Mouse (Mus musculus) embryonic facial prominence, embryonic 11.5 days (tissue): Measurements from ENCODE around the gene Ppp1r14b. TPM values are rescaled to one million over a fixed set of nuclear protein-coding genes. Genes with fewer than 3 reads are reported as not detected.
A peak's percentile ranks its signal among the peaks of the same experiment; 100 is the strongest.

Source experiments
- ATAC-seq: fragments of 200-750 bp; cut with Nextera tagmentation; replicated peaks from 2 replicates; pipeline ENCODE4 v1.8.0; 2017; ENCODE audit warnings: low read depth; ENCODE audit not compliant: insufficient number of reproducible peaks, low FRiP score, low TSS enrichment
- DNase-seq: peaks from one replicate; pipeline ENCODE4 v3.0.0-alpha.2; 2015; ENCODE audit warnings: low spot score
- H3K27ac ChIP-seq: fragments of 300-500 bp; sonication (generic); replicated peaks from 2 replicates; pipeline ENCODE4 v1.5.1; 2014; ENCODE audit warnings: mild to moderate bottlenecking, low read depth, low read length, control low read depth
- H3K27me3 ChIP-seq: fragments of 300-500 bp; sonication (generic); 2 replicates; pipeline ENCODE4 v1.6.1; 2014; ENCODE audit warnings: mild to moderate bottlenecking, low read length, moderate library complexity, mixed read lengths; ENCODE audit not compliant: control insufficient read depth, insufficient read depth
- H3K36me3 ChIP-seq: fragments of 300-500 bp; sonication (generic); replicated peaks from 2 replicates; pipeline ENCODE4 v1.6.1; 2014; ENCODE audit warnings: low read depth, mild to moderate bottlenecking, low read length, moderate library complexity, mixed read lengths; ENCODE audit not compliant: control insufficient read depth, insufficient read depth
- H3K4me1 ChIP-seq: fragments of 300-500 bp; sonication (generic); 2 replicates; pipeline ENCODE4 v1.6.1; 2014; ENCODE audit warnings: low read length, mixed read lengths; ENCODE audit not compliant: control insufficient read depth, insufficient read depth
- H3K4me2 ChIP-seq: fragments of 300-500 bp; sonication (generic); 2 replicates; pipeline ENCODE4 v1.6.1; 2014; ENCODE audit warnings: low read depth, mild to moderate bottlenecking, control low read depth, low read length, moderate library complexity
- H3K4me3 ChIP-seq: fragments of 300-500 bp; sonication (generic); 2 replicates; pipeline ENCODE4 v1.5.1; 2014; ENCODE audit warnings: low read depth, low read length, control low read depth
- H3K9ac ChIP-seq: fragments of 300-500 bp; sonication (generic); replicated peaks from 2 replicates; pipeline ENCODE4 v1.6.1; 2014; ENCODE audit warnings: mild to moderate bottlenecking, control low read depth, low read length
- H3K9me3 ChIP-seq: fragments of 300-500 bp; sonication (generic); replicated peaks from 2 replicates; pipeline ENCODE4 v1.6.1; 2016; ENCODE audit warnings: mild to moderate bottlenecking, low read length, inconsistent platforms, mixed read lengths; ENCODE audit not compliant: control insufficient read depth
- WGBS: fragments of 180-500 bp; shearing (Covaris S2); extraction: QIAGEN DNeasy Blood & Tissue Kit; methylation state at CpG from one replicate; pipeline ENCODE4 v1.1.7; 2014; 5-methylcytosine and 5-hydroxymethylcytosine counted together
- polyA plus RNA-seq: library from polyadenylated mRNA; unstranded; fragments of >200 nt; fragmentation: Nextera tagmentation; extraction: Ambion mirVana; gene quantifications from 2 replicates; pipeline ENCODE4 v1.2.1, GENCODE M21; 2014

The Ppp1r14b gene
- polyA plus RNA-seq, 1 experiment from 2014 or later: 268 TPM

- no peak for DNase-seq
- peak overlapping the region; percentile 68 for H3K4me2 ChIP-seq
- 40% methylated on average over 12 of the region's 12 CpGs for WGBS
- H3K9me3 ChIP-seq: no peaks in the 10 kb centered on the region
- peak overlapping the region; percentile 65 for H3K4me3 ChIP-seq
- H3K27me3 ChIP-seq: no peaks in the 10 kb centered on the region
- ATAC-seq: no peak
- H3K4me1 ChIP-seq: peaks cover 2% of the 10 kb centered on the region; the same call in 1 of the 2 replicates
- no peaks in the 10 kb centered on the region for H3K36me3 ChIP-seq
- H3K27ac ChIP-seq: no peak overlapping the region
- peak overlapping the region; percentile 77 for H3K9ac ChIP-seq
Measured at GRCm38 (mm10) chr19:6973581-6974190, 1.1 kb upstream of the Ppp1r14b start.

DNA sequence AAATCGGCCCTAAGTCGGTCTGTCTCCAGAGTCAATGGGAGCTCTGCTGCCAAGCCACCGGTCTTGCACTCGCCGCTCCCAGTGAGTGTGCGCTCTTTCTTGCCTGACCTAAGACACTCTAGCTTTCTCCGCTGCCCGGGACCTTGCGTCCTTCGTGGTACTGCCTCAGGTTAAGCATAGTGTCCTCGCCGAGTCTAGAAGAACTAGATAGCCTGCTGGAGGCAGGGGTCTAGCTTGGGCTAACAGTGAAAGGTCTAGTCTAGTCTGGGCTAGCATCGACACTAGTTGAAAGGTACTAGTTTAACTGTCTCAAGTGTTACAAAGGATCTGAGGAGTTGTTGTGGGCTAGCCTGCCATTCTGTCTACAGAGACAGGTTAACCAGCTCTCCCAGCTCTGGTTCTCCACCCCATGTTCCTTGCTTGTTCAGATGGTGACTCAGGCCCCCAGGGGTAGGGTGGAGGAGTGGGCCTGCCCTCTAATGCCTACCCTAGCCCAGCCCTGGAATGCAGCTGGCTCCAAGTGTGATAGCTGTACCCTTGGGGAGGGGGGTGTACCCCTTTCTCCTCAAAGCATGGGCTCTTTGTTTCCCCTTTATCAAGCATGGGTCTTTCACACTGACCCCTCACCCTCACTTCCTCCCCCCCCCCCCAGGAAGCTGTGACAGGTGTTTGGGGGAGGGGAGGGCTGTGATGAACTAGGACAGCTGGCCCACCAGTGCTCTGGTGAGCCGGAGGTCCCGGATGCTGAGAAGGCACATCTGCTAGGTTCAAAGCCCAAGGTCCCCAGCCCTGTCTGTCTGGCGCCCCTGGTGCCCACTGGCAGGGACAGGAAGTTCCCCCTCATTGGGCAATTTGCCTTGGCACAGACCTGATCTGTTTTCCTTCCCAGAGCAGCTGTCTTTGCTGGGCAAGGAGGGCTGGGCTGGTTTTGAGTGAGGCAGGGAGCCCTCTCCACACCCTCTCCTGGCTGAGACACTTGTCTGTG is 1.1 kb downstream of the Ppp1r14b start, which contains the start of gene Plcb3:
TSS of gene Plcb3 (minus strand) at position 934 of the 985 bp plus-strand sequence.
- ATAC-seq (no peak), DNase-seq (peak; percentile 66)
- H3K4me1 ChIP-seq: no peaks in the 10 kb centered on the region; the same call in none of the 2 replicates
- H3K4me2 ChIP-seq: peak within 1 kb of the TSS; percentile 85
- peak within 1 kb of the TSS; percentile 77 for H3K9ac ChIP-seq
- H3K9me3 ChIP-seq: no peaks in the 10 kb centered on the region
- under 1% methylated on average over 16 of the region's 16 CpGs for WGBS
- H3K27me3 ChIP-seq: no peaks in the 10 kb centered on the region
- peak within 1 kb of the TSS; percentile 82 for H3K27ac ChIP-seq
- no peaks in the 10 kb centered on the region for H3K36me3 ChIP-seq
- peak within 1 kb of the TSS; percentile 65 for H3K4me3 ChIP-seq

GRCm38 (mm10) chr19:6977759-6978638 is 3.2 kb downstream of the Ppp1r14b start:
- WGBS: 84% methylated on average over 13 of the region's 13 CpGs
- no peak overlapping the region; the same call in 1 of the 2 replicates for H3K4me2 ChIP-seq
- no peaks in the 10 kb centered on the region for H3K36me3 ChIP-seq
- H3K4me1 ChIP-seq: no peaks in the 10 kb centered on the region; the same call in 1 of the 2 replicates
- DNase-seq (no peak), ATAC-seq (no peak)
- H3K9me3 ChIP-seq: no peaks in the 10 kb centered on the region
- H3K27ac ChIP-seq: no peak overlapping the region
- no peak overlapping the region for H3K4me3 ChIP-seq
- H3K27me3 ChIP-seq: no peaks in the 10 kb centered on the region
- H3K9ac ChIP-seq: no peak overlapping the region

GRCm38 (mm10) chr19:6978639-6978974 is 3.8 kb downstream of the Ppp1r14b start:
- no peak for ATAC-seq
- Histone ChIP-seq H3K4me1 (no peaks in the 10 kb centered on the region; the same call in 1 of the 2 replicates), H3K9me3 (no peaks in the 10 kb centered on the region), H3K4me3 (peak overlapping the region; percentile 61), H3K4me2 (peak overlapping the region; percentile 82; the same call in 1 of the 2 replicates), H3K27me3 (no peaks in the 10 kb centered on the region), H3K27ac (no peak overlapping the region), H3K36me3 (no peaks in the 10 kb centered on the region), H3K9ac (peak overlapping the region; percentile 56; the same call in 1 of the 2 replicates)
- WGBS: 44% methylated on average over 3 of the region's 3 CpGs
- DNase-seq: no peak

GRCm38 (mm10) chr19:6979001-6979479 is 4.3 kb downstream of the Ppp1r14b start:
- Histone ChIP-seq H3K36me3 (no peaks in the 10 kb centered on the region), H3K27me3 (no peaks in the 10 kb centered on the region), H3K27ac (no peak overlapping the region), H3K9ac (peak overlapping the region; percentile 56), H3K4me3 (peak overlapping the region; percentile 61), H3K4me1 (no peaks in the 10 kb centered on the region; the same call in 1 of the 2 replicates), H3K9me3 (no peaks in the 10 kb centered on the region), H3K4me2 (peak overlapping the region; percentile 82)
- 10% methylated on average over 11 of the region's 11 CpGs for WGBS
- no peak for DNase-seq
- no peak for ATAC-seq

DNA sequence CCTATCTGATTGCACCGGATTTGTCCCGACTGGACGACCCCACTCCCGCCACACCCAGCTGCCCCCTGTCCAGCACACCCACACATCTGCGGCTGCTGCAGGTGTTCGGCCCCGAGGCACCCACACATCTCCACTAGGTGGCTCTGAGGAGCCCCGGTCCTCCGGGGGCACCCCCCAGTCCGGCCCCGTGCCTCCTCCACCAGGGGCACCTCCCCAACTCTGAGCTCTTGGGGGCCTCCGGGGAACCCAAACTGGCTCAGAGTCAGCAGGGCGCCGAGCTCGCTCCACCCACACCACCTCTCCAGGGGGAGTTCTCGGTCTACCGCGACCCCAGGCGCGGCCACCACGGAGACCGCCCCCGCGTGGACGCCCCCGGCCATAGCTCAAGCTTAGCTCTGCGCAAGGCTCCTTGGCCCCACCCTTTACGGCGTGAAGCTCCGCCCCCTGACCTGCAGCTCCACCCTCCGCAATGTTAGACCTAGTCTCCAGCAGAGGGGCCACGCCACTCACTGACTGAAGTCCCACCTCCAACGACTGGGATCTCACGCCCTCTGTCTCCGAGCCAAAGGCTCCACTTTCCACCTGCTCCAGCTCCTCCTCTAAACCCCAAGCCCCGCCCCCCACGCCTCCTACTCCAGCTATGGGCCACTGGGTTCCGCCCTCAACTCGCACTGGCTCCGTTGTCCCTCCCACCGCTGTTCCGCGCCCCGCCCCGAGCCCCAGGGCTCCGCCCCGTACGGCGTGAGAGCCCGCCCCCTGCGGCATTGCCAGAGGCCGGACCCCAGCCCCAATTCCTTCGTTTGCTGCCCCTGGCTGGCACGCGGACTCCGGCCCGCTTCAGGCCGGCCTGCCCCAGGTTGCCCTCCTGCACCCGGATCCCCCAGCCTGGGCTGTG is 5.0 kb downstream of the Ppp1r14b start:
- Histone ChIP-seq H3K9me3 (no peaks in the 10 kb centered on the region), H3K9ac (peak overlapping the region; percentile 80), H3K36me3 (no peaks in the 10 kb centered on the region), H3K4me3 (peak overlapping the region; percentile 61), H3K27ac (peak overlapping the region; percentile 72), H3K4me2 (peak overlapping the region; percentile 82), H3K4me1 (no peaks in the 10 kb centered on the region; the same call in 1 of the 2 replicates), H3K27me3 (no peaks in the 10 kb centered on the region)
- peak; percentile 99 for DNase-seq
- ATAC-seq: peak; percentile 91
- WGBS: 1% methylated on average over 59 of the region's 59 CpGs
